Mouse (Mus musculus) liver, postnatal 0 days (tissue): Measurements from ENCODE around the gene Cd200r1. TPM values are rescaled to one million over a fixed set of nuclear protein-coding genes. Genes with fewer than 3 reads are reported as not detected.
A peak's percentile ranks its signal among the peaks of the same experiment; 100 is the strongest.

ENCODE experiments used
- ATAC-seq: fragments of 200-750 bp; cut with Nextera tagmentation; 2 replicates; pipeline ENCODE4 v1.8.0; 2017; ENCODE audit warnings: mild to moderate bottlenecking, moderate library complexity
- DNase-seq: peaks from one replicate; pipeline ENCODE4 v3.0.0-alpha.2; 2016
- H3K27ac ChIP-seq: fragments of 300-500 bp; sonication (generic); 2 replicates; pipeline ENCODE4 v1.5.1; 2014; ENCODE audit warnings: antibody characterized with exemption, moderate library complexity, mild to moderate bottlenecking, low read depth
- H3K27me3 ChIP-seq: fragments of 300-500 bp; sonication (generic); 2 replicates; pipeline ENCODE4 v1.6.1; 2014; ENCODE audit warnings: low read length, control low read depth, mixed read lengths; ENCODE audit not compliant: insufficient read depth
- H3K36me3 ChIP-seq: fragments of 300-500 bp; sonication (generic); replicated peaks from 2 replicates; pipeline ENCODE4 v1.6.1; 2014; ENCODE audit warnings: mild to moderate bottlenecking, control low read depth, low read length, moderate library complexity, mixed read lengths; ENCODE audit not compliant: insufficient read depth
- H3K4me1 ChIP-seq: fragments of 300-500 bp; sonication (generic); 2 replicates; pipeline ENCODE4 v1.6.1; 2014; ENCODE audit warnings: antibody characterized with exemption, mild to moderate bottlenecking, control low read depth; ENCODE audit not compliant: insufficient read depth
- H3K4me2 ChIP-seq: fragments of 300-500 bp; sonication (generic); 2 replicates; pipeline ENCODE4 v1.6.1; 2014; ENCODE audit warnings: low read depth, mild to moderate bottlenecking, low read length, moderate library complexity, mixed read lengths
- H3K4me3 ChIP-seq: fragments of 300-500 bp; sonication (generic); 2 replicates; pipeline ENCODE4 v1.5.1; 2014; ENCODE audit warnings: low read depth, low read length
- H3K9ac ChIP-seq: fragments of 300-500 bp; sonication (generic); replicated peaks from 2 replicates; pipeline ENCODE4 v1.6.1; 2014; ENCODE audit warnings: mild to moderate bottlenecking, moderate library complexity
- H3K9me3 ChIP-seq: fragments of 300-500 bp; sonication (generic); 2 replicates; pipeline ENCODE4 v1.6.1; 2016; ENCODE audit warnings: mild to moderate bottlenecking, control low read depth, low read length, mixed read lengths
- CTCF ChIP-seq: sonication (generic); IDR thresholded peaks from 2 replicates; pipeline ENCODE4 v1.5.1; 2016; ENCODE audit warnings: antibody characterized with exemption, low read depth
- EP300 ChIP-seq: IDR thresholded peaks from 2 replicates; pipeline ENCODE4 v1.6.1; 2016; ENCODE audit warnings: antibody characterized with exemption, low read depth, mild to moderate bottlenecking
- WGBS: fragments of 180-500 bp; shearing (Covaris S2); extraction: QIAGEN DNeasy Blood & Tissue Kit; methylation state at CpG from one replicate; pipeline ENCODE4 v1.1.7; 2014; ENCODE audit not compliant: insufficient replicate concordance; 5-methylcytosine and 5-hydroxymethylcytosine counted together
- polyA plus RNA-seq: library from polyadenylated mRNA; unstranded; fragments of >200 nt; fragmentation: Nextera tagmentation; extraction: Ambion mirVana; gene quantifications from 2 replicates; pipeline ENCODE4 v1.2.1, GENCODE M21; 2015

Cd200r1 gene
- polyA plus RNA-seq, 1 experiment from 2014 or later = 4.7 TPM

GRCm38 (mm10) chr16:44722666-44723065 is 42.9 kb upstream of the Cd200r1 start:
- DNase-seq (no peak), ATAC-seq (no peak)
- Histone ChIP-seq H3K27ac (no peak overlapping the region), H3K4me3 (no peak overlapping the region), H3K27me3 (no peaks in the 10 kb centered on the region), H3K4me1 (peaks cover 22% of the 10 kb centered on the region), H3K9ac (no peak overlapping the region), H3K4me2 (no peak overlapping the region), H3K9me3 (no peaks in the 10 kb centered on the region), H3K36me3 (no peaks in the 10 kb centered on the region)
- WGBS = 79% methylated on average over 2 of the region's 2 CpGs
- no peak for TF ChIP-seq CTCF
- no peak for TF ChIP-seq EP300

- H3K4me2 ChIP-seq = peak within 1 kb of the TSS; percentile 96
- peaks cover 1% of the 10 kb centered on the region for H3K36me3 ChIP-seq
- 1% methylated on average over 60 of the region's 64 CpGs for WGBS
- peak within 1 kb of the TSS; percentile 75 for H3K4me3 ChIP-seq
- H3K27me3 ChIP-seq = no peaks in the 10 kb centered on the region
- H3K9ac ChIP-seq = peak within 1 kb of the TSS; percentile 92
- H3K27ac ChIP-seq = peak within 1 kb of the TSS; percentile 91
- peaks cover 24% of the 10 kb centered on the region for H3K4me1 ChIP-seq
- ATAC-seq (peak; percentile 97), DNase-seq (peak; percentile 94)
- H3K9me3 ChIP-seq = no peaks in the 10 kb centered on the region
- TF ChIP-seq CTCF = no peak
- no peak for TF ChIP-seq EP300
Observed at GRCm38 (mm10) chr16:44724083-44724787, 41.3 kb upstream of the Cd200r1 start, which contains the start of gene Nepro. TSS of gene Nepro (plus strand) at chr16:44724301.

- Histone ChIP-seq H3K4me2 (peak overlapping the region; percentile 96), H3K4me3 (peak overlapping the region; percentile 75), H3K4me1 (peaks cover 24% of the 10 kb centered on the region), H3K27me3 (no peaks in the 10 kb centered on the region), H3K9ac (peak overlapping the region; percentile 92), H3K36me3 (peaks cover 7% of the 10 kb centered on the region), H3K9me3 (no peaks in the 10 kb centered on the region), H3K27ac (peak overlapping the region; percentile 91)
- DNase-seq (peak; percentile 40), ATAC-seq (0 out of 2 replicates have a peak, but pooled peaks have one; percentile 9)
- 0% methylated on average over 14 of the region's 14 CpGs for WGBS
- TF ChIP-seq CTCF (no peak), EP300 (no peak)
Observed at GRCm38 (mm10) chr16:44724847-44725246, 40.7 kb upstream of the Cd200r1 start.

- H3K9me3 ChIP-seq = no peaks in the 10 kb centered on the region
- DNase-seq (peak; percentile 71), ATAC-seq (no peak)
- H3K36me3 ChIP-seq = peaks cover 15% of the 10 kb centered on the region
- peaks cover 24% of the 10 kb centered on the region for H3K4me1 ChIP-seq
- TF ChIP-seq CTCF = peak; percentile 93
- TF ChIP-seq EP300 = peak; percentile 59; the same call in 1 of the 2 replicates
- 28% methylated on average over 14 of the region's 14 CpGs for WGBS
- peak overlapping the region; percentile 96 for H3K4me2 ChIP-seq
- peak overlapping the region; percentile 91 for H3K27ac ChIP-seq
- no peaks in the 10 kb centered on the region for H3K27me3 ChIP-seq
- peak overlapping the region; percentile 92 for H3K9ac ChIP-seq
- H3K4me3 ChIP-seq = peak overlapping the region; percentile 75
Observed at GRCm38 (mm10) chr16:44725286-44726223, 40.0 kb upstream of the Cd200r1 start.

GRCm38 (mm10) chr16:44727525-44727924 is 38.0 kb upstream of the Cd200r1 start:
- 63% methylated on average over 3 of the region's 3 CpGs for WGBS
- peaks cover 24% of the 10 kb centered on the region for H3K4me1 ChIP-seq
- no peak for TF ChIP-seq CTCF
- no peak for TF ChIP-seq EP300
- DNase-seq (no peak), ATAC-seq (no peak)
- H3K27me3 ChIP-seq = no peaks in the 10 kb centered on the region
- H3K27ac ChIP-seq = peak overlapping the region; percentile 86
- H3K36me3 ChIP-seq = peaks cover 31% of the 10 kb centered on the region
- H3K4me2 ChIP-seq = no peak overlapping the region
- H3K9me3 ChIP-seq = no peaks in the 10 kb centered on the region
- H3K9ac ChIP-seq = no peak overlapping the region
- no peak overlapping the region for H3K4me3 ChIP-seq

- Histone ChIP-seq H3K9ac (no peak overlapping the region), H3K4me3 (no peak overlapping the region), H3K36me3 (peaks cover 74% of the 10 kb centered on the region), H3K4me2 (no peak overlapping the region), H3K27me3 (no peaks in the 10 kb centered on the region), H3K27ac (no peak overlapping the region), H3K9me3 (no peaks in the 10 kb centered on the region), H3K4me1 (no peaks in the 10 kb centered on the region)
- DNase-seq (peak; percentile 36), ATAC-seq (peak; percentile 42; the same call in 1 of the 2 replicates)
- 35% methylated on average over 3 of the region's 3 CpGs for WGBS
- TF ChIP-seq EP300 (no peak), CTCF (no peak)
Observed at GRCm38 (mm10) chr16:44734059-44734458, 31.5 kb upstream of the Cd200r1 start.
